Mouse (Mus musculus) fat pad, adult 2 months (tissue): Measurements from ENCODE around the gene Tmed6.

ENCODE experiments used
- DNase-seq: peaks from one replicate; pipeline ENCODE4 v3.0.0-alpha.2; 2011; ENCODE audit warnings: low read depth, low spot score; ENCODE audit errors: extremely low read depth

Tmed6 gene

GRCm38 (mm10) chr8:107012666-107013065 lies 52.8 kb downstream of the Tmed6 start:
- no peak for DNase-seq
